Mouse (Mus musculus): ENCODE data around the gene Slc35g2.

Gene Slc35g2

DNA sequence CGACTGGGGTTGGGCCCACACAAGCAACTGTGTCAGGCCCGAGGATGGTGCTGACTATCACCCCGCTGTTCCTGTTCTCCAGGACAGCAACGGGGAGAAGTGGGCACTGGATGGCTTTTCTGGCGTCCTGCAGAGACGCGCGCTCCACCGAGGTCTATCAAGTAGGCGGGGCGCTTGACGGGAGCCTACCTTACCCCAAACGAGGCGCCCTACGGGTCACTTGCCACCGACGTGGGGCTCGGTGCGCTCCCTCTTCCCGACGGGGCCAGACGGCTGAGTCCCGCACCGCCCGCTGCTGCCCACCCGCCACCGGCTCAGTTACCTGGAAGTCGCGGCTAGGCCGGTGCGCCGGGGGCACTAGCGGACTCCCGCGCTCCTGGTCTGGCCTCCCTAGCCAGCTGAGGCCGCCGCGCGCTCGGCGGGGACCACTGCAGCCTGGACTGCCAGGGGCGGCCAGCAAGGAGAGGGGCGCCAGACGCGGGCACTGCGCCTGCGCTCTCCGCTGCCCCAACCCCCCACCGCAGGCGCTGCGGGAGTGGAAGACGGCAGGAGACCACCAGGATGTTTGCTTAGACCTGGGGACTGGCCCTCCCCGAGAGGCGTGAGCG, at the start of gene Slc35g2:
TSS of gene Slc35g2 (minus strand) at position 465 of the 608 bp plus-strand sequence.
- peak; percentile 81 for DNase-seq

DNA sequence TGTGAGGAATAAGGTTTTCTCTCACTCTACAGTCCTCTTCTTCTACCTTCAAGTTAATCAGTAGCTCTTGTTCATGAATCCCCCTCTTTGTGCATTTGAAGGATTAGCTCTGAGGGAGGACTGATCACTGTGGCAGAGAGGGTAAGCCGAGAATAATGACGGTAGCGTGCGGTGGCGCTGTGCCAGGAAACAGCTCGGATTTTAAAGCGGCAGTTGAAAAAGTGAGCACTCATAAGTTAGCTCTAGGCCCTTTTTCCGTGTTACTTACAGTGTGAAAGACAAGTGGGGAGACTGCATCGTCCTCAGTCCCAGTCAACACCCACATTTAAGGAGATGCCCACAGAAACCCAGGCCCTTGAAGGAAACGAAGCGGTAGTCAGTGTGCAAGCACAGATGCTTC, 46.1 kb upstream of the Slc35g2 start:
- DNase-seq, result peak; percentile 26

DNA sequence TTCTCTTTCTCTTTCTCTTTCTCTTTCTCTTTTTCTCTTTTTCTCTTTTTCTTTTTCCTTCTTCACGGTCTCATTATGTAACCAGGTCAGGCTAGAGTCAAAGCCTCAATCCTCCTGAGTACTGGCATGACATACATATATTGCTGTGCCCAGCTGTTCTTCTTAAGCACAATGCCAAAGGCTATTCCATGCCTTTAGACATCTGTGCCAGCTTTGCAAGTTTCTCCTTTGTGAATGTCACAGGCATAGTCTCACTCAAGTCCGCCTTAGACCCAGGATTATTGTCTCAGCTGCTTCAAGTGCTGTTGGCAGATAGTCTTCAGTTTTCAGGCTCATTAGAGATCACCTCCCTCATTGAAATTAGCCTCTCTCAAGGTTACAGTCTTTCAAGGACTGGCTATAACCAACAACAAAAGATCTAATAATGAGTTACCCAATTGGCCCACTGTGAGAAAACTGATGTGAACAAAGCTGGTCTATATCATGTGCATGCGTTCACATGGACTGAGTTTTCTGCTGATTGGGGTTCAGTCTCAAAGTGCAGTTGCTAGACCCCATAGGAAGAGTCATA, 42.7 kb upstream of the Slc35g2 start:
- DNase-seq, result no peak

DNA sequence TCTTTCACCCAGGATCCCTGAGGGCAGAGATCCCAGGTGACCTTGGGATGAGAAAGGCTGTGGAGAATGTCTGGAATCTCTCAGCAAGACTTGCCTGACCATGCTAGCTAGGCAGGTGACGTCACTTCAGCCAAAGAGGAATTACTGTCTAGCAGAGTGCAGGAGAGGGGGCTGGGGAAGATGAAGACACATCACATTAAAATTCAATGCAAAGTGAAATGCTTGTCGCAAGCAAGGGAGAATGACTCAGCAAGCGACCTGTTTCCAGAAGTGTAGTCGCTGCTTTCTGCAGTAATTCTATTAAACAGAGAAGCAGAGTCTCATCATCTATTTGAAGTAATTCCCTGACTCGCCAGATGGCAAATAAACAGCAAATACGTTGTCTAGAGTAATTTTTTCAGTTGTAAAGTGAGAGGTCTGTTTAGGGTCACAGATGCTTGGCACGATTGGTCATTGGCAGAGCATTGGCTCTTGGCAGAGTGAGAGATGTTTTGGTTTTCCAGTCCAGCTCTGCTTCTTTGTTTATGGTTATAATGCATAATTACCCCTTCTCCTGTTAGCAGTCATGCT, 35.2 kb upstream of the Slc35g2 start:
- no peak for DNase-seq

DNA sequence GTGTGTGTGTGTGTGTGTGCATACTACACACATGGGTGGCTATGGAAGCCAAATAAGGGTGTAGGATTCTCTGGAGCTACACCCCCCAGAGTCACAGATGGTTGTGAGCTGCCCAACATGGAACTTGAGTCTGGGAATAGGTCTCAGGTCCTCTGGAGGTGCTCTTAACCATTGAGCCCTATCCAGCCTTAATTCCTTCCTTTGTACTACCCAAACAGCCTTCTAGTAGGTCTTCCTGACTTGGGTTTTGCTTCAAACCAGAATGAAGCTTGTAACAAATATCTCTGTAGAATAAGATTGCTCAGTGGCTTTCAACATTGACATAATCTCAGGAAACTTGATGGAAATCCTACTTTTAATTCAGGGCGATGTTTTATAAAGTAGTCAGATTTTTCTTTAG, 34.6 kb upstream of the Slc35g2 start:
- DNase-seq, result no peak

DNA sequence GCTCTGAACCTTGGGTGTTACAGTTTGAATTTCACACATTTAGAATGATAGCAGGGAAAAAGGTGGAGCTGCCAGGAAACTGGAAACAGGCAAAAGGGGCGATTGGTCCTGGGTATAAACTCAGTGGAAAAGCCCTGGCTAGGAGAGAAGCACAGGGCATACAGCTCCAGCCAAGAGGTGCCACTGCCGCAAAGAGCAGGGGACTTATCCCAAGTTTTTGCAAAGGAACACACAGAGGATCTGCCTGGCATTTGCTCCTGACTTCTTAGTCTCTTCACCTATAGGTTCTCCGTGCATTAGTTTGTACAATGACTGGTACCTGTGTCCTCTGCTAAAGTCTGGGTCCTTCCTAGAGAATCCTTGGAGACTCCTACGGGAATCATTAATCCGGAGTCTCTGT, 32.3 kb upstream of the Slc35g2 start:
- DNase-seq, result no peak

DNA sequence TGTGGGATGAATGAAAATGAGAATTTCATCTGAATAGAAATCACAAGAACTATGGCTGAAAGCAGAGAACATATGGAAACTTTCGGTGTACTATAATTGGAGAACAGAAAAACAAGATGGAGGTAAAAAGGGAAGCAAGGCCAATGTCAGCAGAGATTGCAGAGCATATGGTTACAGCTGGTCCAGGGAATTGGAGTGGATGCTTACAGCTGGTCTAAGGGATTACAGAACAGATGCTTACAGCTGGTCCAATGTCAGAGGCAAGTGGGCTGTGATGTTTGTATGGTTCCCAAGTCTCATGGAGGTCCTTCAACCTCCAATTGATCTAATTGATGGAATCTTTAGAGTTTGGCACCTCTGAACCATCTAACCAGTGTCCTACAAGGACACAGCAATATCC, 31.2 kb upstream of the Slc35g2 start:
- no peak for DNase-seq

DNA sequence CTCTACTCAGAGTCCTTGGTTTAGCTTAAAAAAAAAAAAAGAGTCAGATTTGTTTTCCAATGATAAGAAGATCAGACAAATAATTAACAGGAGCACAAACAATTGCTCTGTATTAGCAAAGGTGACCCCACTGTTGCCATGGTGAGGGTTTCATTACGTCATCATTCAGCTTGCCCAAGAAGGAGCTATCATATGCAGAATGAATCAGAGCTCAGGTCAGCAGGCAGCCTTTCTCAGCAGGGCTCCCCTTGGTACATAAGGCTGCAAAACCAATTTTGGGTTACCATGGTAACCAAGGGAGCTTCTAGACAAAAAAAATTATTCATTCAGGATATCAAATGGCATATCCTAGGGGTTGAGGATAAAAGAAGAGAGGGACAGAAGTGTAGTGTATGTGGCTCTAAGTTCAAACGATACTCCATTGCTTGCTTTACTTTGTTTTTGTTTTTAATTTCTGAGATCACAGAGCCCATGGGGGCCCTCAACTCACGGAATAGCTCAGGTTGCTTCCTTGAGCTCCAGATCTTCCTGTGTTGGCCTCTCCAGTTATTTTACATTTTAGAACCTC, 29.0 kb upstream of the Slc35g2 start:
- peak; percentile 25 for DNase-seq

DNA sequence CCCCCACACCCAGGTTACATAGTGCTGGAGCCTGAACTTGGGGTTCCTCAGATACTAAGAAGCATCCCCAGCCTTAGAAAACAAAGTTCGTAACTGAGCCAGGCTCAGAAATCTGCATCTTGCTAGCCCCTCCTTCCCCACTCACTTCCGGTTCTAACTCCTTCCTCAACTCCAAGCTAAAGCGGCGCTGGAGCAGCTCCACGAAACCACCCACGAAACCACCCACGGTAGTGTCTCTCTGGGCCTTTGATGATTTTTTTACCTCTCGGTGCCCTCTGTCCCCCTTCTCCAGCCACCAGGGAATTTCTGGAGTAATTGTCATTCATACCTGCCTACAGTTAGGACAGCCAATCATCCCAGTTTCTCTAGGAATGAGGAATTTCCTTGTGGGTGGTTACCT, 26.7 kb upstream of the Slc35g2 start, which contains the start of gene Stag1:
TSS of gene Stag1 (plus strand) at position 253 of the 400 bp plus-strand sequence.
- no peak for DNase-seq

DNA sequence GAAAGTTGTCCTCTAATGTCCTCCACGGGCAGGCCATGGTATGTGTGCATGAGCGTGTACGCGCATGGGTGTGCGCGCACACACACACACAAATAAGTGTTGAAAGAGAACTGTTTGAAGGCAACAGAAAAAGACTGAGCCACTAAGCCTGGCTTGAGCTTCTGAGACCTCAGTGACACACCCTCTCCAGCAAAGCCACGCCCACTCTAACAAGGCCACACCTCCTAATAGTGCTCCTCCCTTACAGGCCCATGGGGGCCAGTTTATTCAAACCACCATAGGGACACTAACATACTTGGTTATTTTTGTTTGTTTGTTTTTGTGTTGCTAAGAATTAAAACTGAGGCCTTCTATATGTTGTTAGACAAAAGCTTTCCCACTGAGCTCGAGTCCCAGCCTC, 25.4 kb upstream of the Slc35g2 start:
- DNase-seq, result no peak

DNA sequence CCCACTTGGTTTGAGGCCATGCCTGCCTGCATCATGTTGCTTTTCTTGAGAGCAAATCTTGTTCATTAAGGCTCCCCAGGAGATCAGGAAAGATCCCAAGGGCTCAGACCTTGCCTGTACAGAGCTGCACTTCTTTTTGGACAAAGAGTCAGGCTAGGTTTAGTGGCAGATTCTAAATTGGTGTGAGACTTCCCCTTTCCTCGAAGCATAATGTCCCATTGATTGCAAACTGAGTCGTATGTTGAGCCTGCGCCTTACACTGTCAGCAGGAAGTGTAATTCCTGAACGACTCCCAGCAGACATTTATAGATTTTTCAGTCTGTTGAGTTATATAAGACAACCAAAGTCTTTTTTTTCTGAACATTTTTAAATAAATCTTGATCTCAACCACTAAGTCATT, 19.6 kb upstream of the Slc35g2 start:
- DNase-seq, result no peak

DNA sequence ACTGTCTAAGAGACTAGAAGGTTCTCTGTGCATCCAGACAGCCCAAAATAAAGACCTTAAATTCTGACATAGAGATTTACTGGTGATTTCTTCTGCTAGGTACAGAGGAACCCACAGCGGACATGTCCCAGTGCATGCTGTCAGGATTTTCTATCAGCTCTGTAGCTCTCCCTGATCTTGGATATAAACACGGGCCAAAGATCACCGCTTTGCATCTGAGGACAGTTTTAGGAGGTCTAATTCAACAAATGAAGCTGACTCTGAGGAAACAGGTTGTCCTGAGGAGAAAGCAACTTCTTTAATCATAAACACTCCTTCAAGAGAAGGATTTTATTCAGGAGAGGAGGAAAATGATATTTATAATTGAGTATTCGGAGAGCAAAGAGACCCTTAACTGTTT, 13.1 kb upstream of the Slc35g2 start:
- no peak for DNase-seq

DNA sequence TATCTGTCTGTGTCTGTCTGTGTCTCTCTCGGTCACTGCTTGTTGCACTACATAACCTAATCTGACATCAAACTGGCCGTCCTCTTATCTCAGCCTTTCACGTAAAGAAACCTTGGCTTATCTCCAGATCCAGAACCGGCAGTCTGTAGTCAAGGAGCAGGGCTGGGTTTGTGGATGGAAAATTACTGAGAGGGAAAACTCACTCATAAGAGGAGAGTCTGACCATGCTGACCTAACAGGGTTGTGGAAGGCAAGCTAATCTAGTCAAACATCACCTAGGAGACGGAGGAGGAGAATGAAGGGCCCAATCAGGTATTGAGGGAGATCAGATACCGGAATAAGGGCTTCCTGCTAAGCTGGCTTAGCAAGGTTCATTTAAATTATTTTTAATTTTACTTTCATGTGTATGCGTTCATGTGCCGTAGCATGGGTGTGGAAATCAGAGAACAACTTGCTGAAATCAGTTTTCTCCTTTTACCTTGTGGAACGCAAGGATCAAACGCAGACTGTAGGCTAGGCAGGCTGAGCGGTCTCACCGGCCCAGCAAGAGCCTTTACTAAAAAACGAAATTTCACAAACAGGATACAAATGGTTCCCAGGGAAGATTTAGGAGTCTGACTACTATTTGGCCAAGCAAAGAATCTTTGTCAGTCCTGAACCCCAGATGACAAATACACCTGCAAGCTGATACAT, 12.1 kb upstream of the Slc35g2 start:
- DNase-seq, result peak; percentile 63

DNA sequence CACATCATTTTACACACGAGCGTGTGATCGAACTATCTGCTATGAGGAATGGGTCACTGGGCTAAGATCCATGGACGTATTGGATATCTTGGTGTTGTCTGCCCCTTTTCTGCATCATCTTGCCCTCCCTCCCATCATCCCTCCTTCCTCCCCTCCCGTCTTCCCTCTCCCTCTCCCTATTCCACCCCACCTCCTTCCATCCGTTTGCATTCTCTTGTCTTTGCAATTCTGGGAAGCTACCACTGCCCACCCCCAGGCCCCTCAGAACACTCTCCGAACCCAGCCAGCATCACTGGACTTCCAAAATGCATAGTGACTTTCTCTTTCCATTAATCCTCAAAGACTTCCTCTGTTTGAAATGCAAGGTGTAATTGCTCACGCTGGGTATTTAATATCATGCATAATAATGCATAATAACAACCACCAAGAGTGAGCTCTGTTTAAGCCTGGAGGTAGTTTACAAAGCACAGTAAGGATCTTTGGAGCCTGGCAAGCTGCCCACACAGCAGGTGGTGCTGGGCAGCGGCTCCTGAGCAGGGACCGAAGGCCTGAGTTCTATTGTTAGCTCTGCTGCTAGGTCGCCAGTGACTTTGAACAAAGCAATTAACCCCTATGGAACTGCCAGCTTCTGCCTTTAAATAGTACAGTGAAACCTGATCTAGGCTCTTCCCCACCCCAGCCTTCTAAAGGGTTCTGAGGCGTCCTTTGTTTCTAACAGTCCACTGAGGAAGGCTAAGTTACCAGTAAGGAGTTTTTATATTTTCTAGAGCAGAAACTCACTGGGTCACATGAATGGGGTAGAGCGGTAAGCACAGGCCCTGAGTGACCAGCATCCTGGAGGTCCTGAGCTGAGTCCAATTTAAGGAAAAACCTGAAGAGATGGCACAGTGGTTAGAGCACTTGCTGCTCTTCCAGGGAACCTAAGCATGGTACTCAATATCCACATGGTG, 10.9 kb upstream of the Slc35g2 start:
- peak; percentile 82 for DNase-seq

DNA sequence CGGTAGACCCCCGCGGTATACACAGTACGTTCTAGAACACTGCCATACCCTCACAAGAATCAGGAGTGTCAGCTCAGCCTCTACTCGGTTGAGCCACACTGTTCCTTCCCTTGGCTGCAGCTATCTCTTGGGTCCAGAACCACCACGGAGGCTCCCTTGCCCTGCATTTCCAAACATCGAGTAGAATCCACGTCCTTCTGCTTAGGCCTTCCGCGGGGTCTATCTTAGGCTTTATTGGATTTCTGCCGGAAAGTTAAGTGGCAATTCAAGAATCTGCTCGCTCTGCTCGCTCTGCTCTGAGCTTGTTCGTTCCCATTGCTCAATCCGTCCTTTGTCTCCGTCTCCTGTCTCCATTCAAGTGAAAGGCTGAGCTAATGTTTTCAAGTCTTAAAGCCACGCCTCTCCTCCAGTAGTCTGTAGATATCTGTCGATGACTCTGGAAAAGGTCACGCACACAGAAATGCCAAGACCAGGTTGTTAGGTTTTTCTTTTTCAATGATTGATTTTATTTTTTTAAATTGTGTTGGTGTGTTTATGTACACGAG, 9.4 kb upstream of the Slc35g2 start:
- DNase-seq, result no peak

DNA sequence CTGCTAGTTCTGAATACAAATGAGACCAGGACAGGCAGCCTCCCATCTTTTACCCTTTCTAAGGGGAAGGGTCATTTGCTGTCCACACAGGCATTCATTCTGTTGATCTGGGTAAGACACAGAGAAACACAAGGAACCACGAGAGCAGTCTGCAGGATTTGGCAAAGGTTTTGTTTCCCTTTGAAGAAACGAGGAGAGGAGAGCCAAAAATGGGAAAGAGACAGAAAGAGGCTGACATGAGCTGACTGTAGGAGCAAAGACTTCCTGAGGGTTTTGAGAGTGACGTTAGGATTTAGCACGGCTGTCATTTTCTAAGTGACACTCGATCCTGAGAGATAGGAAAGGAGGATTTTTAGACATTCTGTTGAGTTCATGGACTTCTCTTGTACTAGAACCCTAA, 3.1 kb upstream of the Slc35g2 start:
- no peak for DNase-seq

DNA sequence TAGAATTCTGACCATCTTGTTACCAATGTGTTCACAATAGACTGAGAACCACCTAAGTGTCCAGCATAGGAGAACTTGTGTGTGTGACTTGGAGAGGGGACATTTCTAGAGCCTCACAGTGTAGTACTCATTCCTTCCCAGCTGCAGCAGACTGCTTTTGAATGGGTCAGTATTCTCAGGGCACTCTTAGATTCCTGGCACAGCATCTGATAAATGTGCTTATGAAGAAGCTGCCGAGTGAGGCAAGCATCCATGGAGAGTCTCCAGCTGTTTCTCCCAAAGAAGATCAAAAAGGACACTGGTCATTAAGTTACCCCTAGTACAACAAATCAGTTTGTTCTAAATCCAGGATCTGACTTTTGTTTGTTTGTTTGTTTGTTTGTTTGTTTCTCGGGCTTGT, 2.4 kb upstream of the Slc35g2 start:
- DNase-seq, result no peak

DNA sequence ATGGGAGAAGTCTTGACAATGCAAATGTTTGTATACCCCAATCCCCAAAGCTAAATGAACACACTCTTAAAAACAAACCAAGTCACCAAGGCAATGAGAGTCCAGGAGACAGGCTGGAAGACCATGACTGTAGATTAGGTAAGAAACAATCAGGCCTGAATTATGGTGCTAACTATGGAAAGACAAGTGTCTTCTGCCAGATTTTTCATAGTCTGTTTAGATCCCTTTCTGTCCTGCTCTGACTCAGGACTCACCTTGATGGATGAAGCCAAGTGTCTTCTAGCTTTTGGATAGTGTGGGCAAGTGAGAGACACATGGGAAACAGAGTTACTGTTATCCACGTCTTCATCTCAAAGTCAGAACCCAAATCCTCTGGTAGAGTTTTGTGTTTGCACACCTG, 621 bp upstream of the Slc35g2 start:
- no peak for DNase-seq

DNA sequence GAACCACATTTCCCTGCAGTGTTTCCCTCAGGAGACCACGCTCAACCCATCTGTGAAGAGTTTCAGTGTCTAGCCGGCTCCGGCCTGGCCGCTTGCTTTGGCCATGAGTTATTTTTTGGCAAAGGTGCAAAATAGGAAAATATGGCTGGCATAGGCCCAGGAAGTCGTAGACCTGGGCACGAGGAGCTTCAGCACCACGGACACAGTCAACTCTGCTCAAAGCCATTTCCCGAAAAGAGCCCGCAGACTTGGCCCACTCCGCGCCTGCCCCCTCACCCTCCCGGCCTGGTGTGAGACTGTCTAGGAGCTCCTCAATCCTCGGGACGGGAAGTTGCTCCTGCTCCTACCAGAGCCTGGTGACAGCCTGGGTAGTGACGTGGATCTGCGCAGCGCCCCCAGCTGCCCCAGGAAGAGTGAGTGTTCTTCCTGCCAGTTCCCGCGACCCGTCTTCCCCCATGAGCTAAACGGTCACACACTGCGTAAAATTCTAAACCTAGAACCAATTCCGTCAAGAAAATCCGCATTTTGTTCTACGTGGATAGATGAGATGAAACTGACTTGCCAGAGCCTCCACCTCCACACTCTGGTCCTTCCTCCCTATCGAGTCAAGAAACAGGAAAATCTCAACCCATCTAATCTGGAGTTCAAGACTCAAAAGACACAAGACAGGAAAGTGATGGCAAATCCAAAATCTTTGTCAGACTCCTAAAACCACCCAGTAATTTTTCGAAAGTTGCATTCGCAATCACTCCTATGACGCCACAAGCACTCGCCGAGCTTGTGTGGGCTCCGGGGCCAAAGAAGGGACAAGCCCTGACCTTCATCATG, 878 bp downstream of the Slc35g2 start:
- peak; percentile 90 for DNase-seq

DNA sequence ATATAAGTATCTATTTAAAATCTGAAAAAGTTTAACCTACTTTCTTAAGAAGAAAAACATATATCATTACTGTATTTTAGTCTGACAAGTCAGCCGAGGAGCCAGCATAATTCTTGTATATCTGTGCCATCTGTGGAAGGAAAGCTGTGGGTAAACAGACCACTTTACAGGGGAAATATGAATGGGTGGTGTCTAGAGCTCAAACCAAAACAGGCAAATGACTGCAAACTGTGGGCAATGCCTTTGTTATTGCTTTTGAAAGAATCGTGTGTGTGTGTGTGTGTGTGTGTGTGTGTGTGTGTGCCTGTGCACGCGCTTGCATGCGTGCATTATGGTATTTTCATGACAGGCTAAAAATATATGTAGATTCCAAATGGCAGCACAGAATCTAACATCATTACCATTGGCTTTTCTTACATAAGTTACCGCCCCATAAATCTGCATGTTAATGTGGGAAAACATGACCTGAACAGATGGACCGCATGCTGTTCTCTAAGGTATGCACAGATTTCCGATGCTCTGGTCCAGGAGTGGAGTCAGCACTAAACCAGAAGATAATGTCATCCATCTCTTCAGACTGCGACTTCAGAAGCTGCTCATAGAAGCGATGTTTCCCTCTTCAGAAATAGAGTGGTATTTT, 10.5 kb downstream of the Slc35g2 start:
- peak; percentile 81 for DNase-seq

DNA sequence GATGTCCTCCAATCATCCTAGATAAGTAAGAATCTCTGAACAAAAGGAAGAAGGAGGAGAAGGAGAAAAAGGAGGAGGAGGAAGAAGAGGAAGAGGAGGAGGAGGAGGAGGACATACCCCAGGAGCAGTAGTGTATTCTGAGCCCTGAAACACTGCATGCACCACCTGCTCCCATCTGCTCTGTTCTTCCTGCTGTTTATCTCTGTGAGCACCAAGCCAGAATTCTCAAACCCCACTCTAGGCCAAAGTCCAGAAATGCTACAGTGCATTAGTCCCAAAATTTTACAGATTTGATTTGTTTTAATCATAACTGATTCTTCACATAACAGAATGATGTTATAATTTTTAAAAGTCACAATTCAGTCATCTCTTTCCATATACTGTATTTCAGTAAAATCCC, 11.9 kb downstream of the Slc35g2 start:
- DNase-seq, result peak; percentile 76
